Mouse (Mus musculus) hindbrain, postnatal 0 days (tissue): ENCODE measurements around the gene Tnnc1. TPM values are rescaled to one million over a fixed set of nuclear protein-coding genes. Genes with fewer than 3 reads are reported as not detected.

Experiments
- ATAC-seq: fragments of 200-750 bp; cut with Nextera tagmentation; 2 replicates; pipeline ENCODE4 v1.8.0; 2017; ENCODE audit warnings: mild to moderate bottlenecking, moderate TSS enrichment, moderate library complexity
- DNase-seq: peaks from one replicate; pipeline ENCODE4 v3.0.0-alpha.2; 2015; ENCODE audit warnings: low spot score
- H3K27ac ChIP-seq: fragments of 300-500 bp; sonication (generic); 2 replicates; pipeline ENCODE4 v1.5.1; 2014; ENCODE audit warnings: mild to moderate bottlenecking
- H3K27me3 ChIP-seq: fragments of 300-500 bp; sonication (generic); 2 replicates; pipeline ENCODE4 v1.6.1; 2014; ENCODE audit warnings: low read length, mixed read lengths; ENCODE audit not compliant: insufficient read depth
- H3K36me3 ChIP-seq: fragments of 300-500 bp; sonication (generic); 2 replicates; pipeline ENCODE4 v1.6.1; 2014; ENCODE audit warnings: low read length, mixed read lengths; ENCODE audit not compliant: insufficient read depth
- H3K4me1 ChIP-seq: fragments of 300-500 bp; sonication (generic); 2 replicates; pipeline ENCODE4 v1.6.1; 2014; ENCODE audit warnings: antibody characterized with exemption, low read length, mixed read lengths; ENCODE audit not compliant: insufficient read depth
- H3K4me2 ChIP-seq: fragments of 300-500 bp; sonication (generic); 2 replicates; pipeline ENCODE4 v1.6.1; 2014; ENCODE audit warnings: low read depth, mild to moderate bottlenecking, low read length, moderate library complexity, mixed read lengths
- H3K4me3 ChIP-seq: fragments of 300-500 bp; sonication (generic); 2 replicates; pipeline ENCODE4 v1.5.1; 2014; ENCODE audit warnings: low read length
- H3K9ac ChIP-seq: fragments of 300-500 bp; sonication (generic); replicated peaks from 2 replicates; pipeline ENCODE4 v1.6.1; 2014; ENCODE audit warnings: mild to moderate bottlenecking, low read length, moderate library complexity, mixed read lengths
- H3K9me3 ChIP-seq: fragments of 300-500 bp; sonication (generic); 2 replicates; pipeline ENCODE4 v1.6.1; 2016; ENCODE audit warnings: low read length, mixed read lengths
- CTCF ChIP-seq: IDR thresholded peaks from 2 replicates; pipeline ENCODE4 v1.5.1; 2016; ENCODE audit warnings: antibody characterized with exemption, control low read depth, low read depth
- WGBS: fragments of 180-500 bp; shearing (Covaris S2); extraction: QIAGEN DNeasy Blood & Tissue Kit; methylation state at CpG from one replicate; pipeline ENCODE4 v1.1.7; 2014; 5-methylcytosine and 5-hydroxymethylcytosine counted together
- polyA plus RNA-seq: library from polyadenylated mRNA; unstranded; fragments of >200 nt; fragmentation: Nextera tagmentation; extraction: Ambion mirVana; gene quantifications from 2 replicates; pipeline ENCODE4 v1.2.1, GENCODE M21; 2015
- total RNA-seq: library from RNA; depleted of rRNA; stranded (reverse); fragments of >200 nt; gene quantifications from 2 replicates; pipeline ENCODE4 v1.2.3, GENCODE M21; 2014

Tnnc1 gene
- total and polyA plus RNA-seq, 2 experiments from 2014 or later = 0.68 to 2.9 TPM

GRCm38 (mm10) chr14:31209133-31209557 is 1.0 kb downstream of the Tnnc1 start:
- no peak for ATAC-seq
- H3K27ac ChIP-seq = no peak overlapping the region
- WGBS = 82% methylated on average over 4 of the region's 4 CpGs

DNA sequence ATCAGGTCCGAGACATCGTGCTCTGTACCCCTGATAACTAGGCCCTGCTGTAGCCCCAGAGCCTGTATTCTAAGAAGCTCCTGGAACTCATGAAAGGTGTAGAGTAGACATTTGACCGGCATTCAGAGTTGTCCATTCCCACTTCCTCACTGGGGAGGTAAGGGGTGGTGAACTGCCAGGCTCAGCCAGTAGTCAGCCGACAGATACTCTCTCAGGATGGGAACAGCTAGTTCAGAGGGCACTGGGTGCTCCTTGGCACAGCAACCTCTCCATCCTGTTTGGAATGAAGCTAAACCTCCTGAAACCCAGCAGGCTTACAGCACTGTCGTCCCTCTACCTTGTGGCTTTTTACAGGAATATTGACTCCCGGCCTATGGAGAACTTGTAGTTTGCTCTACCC is 3.7 kb downstream of the Tnnc1 start:
- H3K9ac ChIP-seq = no peak overlapping the region
- no peak overlapping the region for H3K27ac ChIP-seq
- no peak for TF ChIP-seq CTCF
- no peaks in the 10 kb centered on the region for H3K36me3 ChIP-seq
- no peak overlapping the region for H3K4me2 ChIP-seq
- DNase-seq (no peak), ATAC-seq (no peak)
- no peak overlapping the region for H3K4me3 ChIP-seq
- no peaks in the 10 kb centered on the region for H3K9me3 ChIP-seq
- 94% methylated on average over 6 of the region's 6 CpGs for WGBS
- H3K27me3 ChIP-seq = no peaks in the 10 kb centered on the region
- peaks cover 3% of the 10 kb centered on the region; the same call in 1 of the 2 replicates for H3K4me1 ChIP-seq

More at GRCm38 (mm10) chr14:31209133-31209557, 1.0 kb downstream of the Tnnc1 start:
- H3K4me3 ChIP-seq = no peak overlapping the region
- DNase-seq = no peak
- H3K4me1 ChIP-seq = peaks cover 12% of the 10 kb centered on the region; the same call in 1 of the 2 replicates
- no peaks in the 10 kb centered on the region for H3K36me3 ChIP-seq
- no peak overlapping the region for H3K4me2 ChIP-seq
- H3K9ac ChIP-seq = no peak overlapping the region
- H3K27me3 ChIP-seq = no peaks in the 10 kb centered on the region
- TF ChIP-seq CTCF = no peak
- no peaks in the 10 kb centered on the region for H3K9me3 ChIP-seq

DNA sequence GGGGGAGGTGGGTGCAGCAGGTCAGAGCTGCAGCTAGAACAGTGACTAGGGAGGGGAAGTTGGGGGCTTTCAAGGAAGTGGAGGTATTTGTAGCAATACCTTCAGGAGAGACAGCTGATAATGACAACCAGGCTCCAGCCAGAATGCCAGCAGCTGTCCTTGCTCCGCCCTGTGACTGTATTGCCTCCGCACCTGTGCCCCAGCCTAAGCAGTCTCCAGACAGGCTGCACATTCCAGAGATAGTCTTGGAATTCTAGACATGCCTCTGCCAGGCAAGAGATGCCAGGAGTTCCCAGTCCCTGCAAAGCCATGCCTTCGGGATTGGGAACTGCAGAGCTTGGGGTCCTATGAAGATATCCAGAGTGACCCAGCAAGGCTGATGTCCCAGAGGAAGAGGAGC is 4.4 kb downstream of the Tnnc1 start:
- Histone ChIP-seq H3K27me3 (no peaks in the 10 kb centered on the region), H3K4me1 (0 out of 2 replicates have a peak, but pooled peaks cover 2% of the 10 kb centered on the region), H3K9ac (no peak overlapping the region), H3K36me3 (no peaks in the 10 kb centered on the region), H3K4me3 (no peak overlapping the region), H3K9me3 (no peaks in the 10 kb centered on the region), H3K4me2 (no peak overlapping the region), H3K27ac (no peak overlapping the region)
- no peak for TF ChIP-seq CTCF
- DNase-seq = no peak
- WGBS = 86% methylated on average over 3 of the region's 3 CpGs
- no peak for ATAC-seq

GRCm38 (mm10) chr14:31213868-31214267 is 5.8 kb downstream of the Tnnc1 start:
- H3K27ac ChIP-seq = no peak overlapping the region
- no peak for TF ChIP-seq CTCF
- ATAC-seq (no peak), DNase-seq (no peak)
- WGBS = 71% methylated on average over 8 of the region's 8 CpGs
- no peaks in the 10 kb centered on the region for H3K27me3 ChIP-seq
- no peak overlapping the region for H3K4me2 ChIP-seq
- H3K36me3 ChIP-seq = no peaks in the 10 kb centered on the region
- H3K4me1 ChIP-seq = 0 out of 2 replicates have a peak, but pooled peaks cover 3% of the 10 kb centered on the region
- H3K9me3 ChIP-seq = no peaks in the 10 kb centered on the region
- H3K9ac ChIP-seq = no peak overlapping the region
- no peak overlapping the region for H3K4me3 ChIP-seq

GRCm38 (mm10) chr14:31214684-31215083 is 6.6 kb downstream of the Tnnc1 start:
- Histone ChIP-seq H3K4me2 (no peak overlapping the region), H3K4me1 (0 out of 2 replicates have a peak, but pooled peaks cover 3% of the 10 kb centered on the region), H3K27me3 (no peaks in the 10 kb centered on the region), H3K9ac (no peak overlapping the region), H3K36me3 (no peaks in the 10 kb centered on the region), H3K4me3 (no peak overlapping the region), H3K27ac (no peak overlapping the region), H3K9me3 (no peaks in the 10 kb centered on the region)
- 83% methylated on average over 3 of the region's 3 CpGs for WGBS
- no peak for ATAC-seq
- TF ChIP-seq CTCF = no peak
- no peak for DNase-seq

- Histone ChIP-seq H3K36me3 (no peaks in the 10 kb centered on the region), H3K4me2 (peak overlapping the region; percentile 7; the same call in 1 of the 2 replicates), H3K4me3 (no peak overlapping the region), H3K9me3 (no peaks in the 10 kb centered on the region), H3K4me1 (0 out of 2 replicates have a peak, but pooled peaks cover 3% of the 10 kb centered on the region), H3K27me3 (no peaks in the 10 kb centered on the region), H3K27ac (0 out of 2 replicates have a peak overlapping the region, but pooled peaks have one; percentile 11), H3K9ac (0 out of 2 replicates have a peak overlapping the region, but pooled peaks have one; percentile 5)
- peak; percentile 96 for TF ChIP-seq CTCF
- ATAC-seq (peak; percentile 79), DNase-seq (peak; percentile 88)
- whole genome bisulfite sequencing = 38% methylated on average over 15 of the region's 15 CpGs
Measured at GRCm38 (mm10) chr14:31215157-31216002, 7.3 kb downstream of the Tnnc1 start.
